Mouse (Mus musculus) thymus, adult 2 months (tissue): Measurements from ENCODE around the gene Prrg4. TPM values are rescaled to one million over a fixed set of nuclear protein-coding genes. Genes with fewer than 3 reads are reported as not detected.

ENCODE experiments used
- DNase-seq: peaks from one replicate; pipeline ENCODE4 v3.0.0; 2021
- H3K27ac ChIP-seq: fragments of 200-500 bp; 2 replicates; pipeline ENCODE4 v1.5.1; 2012; ENCODE audit warnings: low read length, control low read depth; ENCODE audit not compliant: control insufficient read depth, insufficient read depth
- H3K27me3 ChIP-seq: fragments of 200-500 bp; 2 replicates; pipeline ENCODE4 v1.6.1; 2012; ENCODE audit warnings: mild to moderate bottlenecking, low read length, moderate library complexity, mixed read lengths; ENCODE audit not compliant: control insufficient read depth, insufficient read depth
- H3K36me3 ChIP-seq: fragments of 200-500 bp; 2 replicates; pipeline ENCODE4 v1.6.1; 2012; ENCODE audit warnings: mild to moderate bottlenecking, low read length, moderate library complexity; ENCODE audit not compliant: control insufficient read depth, insufficient read depth
- H3K4me1 ChIP-seq: fragments of 200-500 bp; replicated peaks from 2 replicates; pipeline ENCODE4 v1.6.1; 2012; ENCODE audit warnings: low read length; ENCODE audit not compliant: control insufficient read depth, insufficient read depth
- H3K4me3 ChIP-seq: fragments of 200-500 bp; 2 replicates; pipeline ENCODE4 v1.5.1; 2012; ENCODE audit warnings: mild to moderate bottlenecking, low read length, control low read depth, moderate library complexity; ENCODE audit not compliant: control insufficient read depth, insufficient read depth
- CTCF ChIP-seq: fragments of 200-500 bp; IDR thresholded peaks from 2 replicates; pipeline ENCODE4 v1.5.1; 2012; ENCODE audit warnings: mild to moderate bottlenecking, control low read depth, low read length, moderate library complexity, borderline replicate concordance; ENCODE audit not compliant: control insufficient read depth, poor library complexity, insufficient read depth; ENCODE audit errors: extremely low read depth
- POLR2A ChIP-seq: fragments of 200-500 bp; IDR thresholded peaks from 2 replicates; pipeline ENCODE4 v1.6.1; 2012; ENCODE audit warnings: mild to moderate bottlenecking, low read length, control low read depth, moderate library complexity; ENCODE audit not compliant: control insufficient read depth, poor library complexity, insufficient read depth; ENCODE audit errors: extremely low read depth
- WGBS: fragments of 180-500 bp; shearing (Covaris S2); methylation state at CpG from one replicate; pipeline ENCODE4 v1.1.7; 2018; 5-methylcytosine and 5-hydroxymethylcytosine counted together
- polyA plus RNA-seq: library from polyadenylated mRNA; depleted of rRNA; stranded (reverse); fragments of >200 nt; gene quantifications from 2 replicates; pipeline ENCODE4 v1.2.3, GENCODE M21; 2012

Gene Prrg4
- polyA plus RNA-seq, 1 experiment, result 2.4 TPM

- peaks cover 12% of the 10 kb centered on the region for H3K4me1 ChIP-seq
- TF ChIP-seq POLR2A (no peak), CTCF (no peak)
- H3K27me3 ChIP-seq, result no peaks in the 10 kb centered on the region
- 34% methylated on average over 2 of the region's 2 CpGs for WGBS
- no peak overlapping the region for H3K4me3 ChIP-seq
- H3K27ac ChIP-seq, result no peak overlapping the region
- DNase-seq, result peak; percentile 49
- no peaks in the 10 kb centered on the region for H3K36me3 ChIP-seq
These were observed 2.0 kb downstream of the Prrg4 start for GRCm38 (mm10) chr2:104847645-104848044.

GRCm38 (mm10) chr2:104846638-104847414 lies 2.9 kb downstream of the Prrg4 start:
- 47% methylated on average over 4 of the region's 4 CpGs for WGBS
- Histone ChIP-seq H3K36me3 (no peaks in the 10 kb centered on the region), H3K27ac (no peak overlapping the region), H3K4me1 (peaks cover 12% of the 10 kb centered on the region), H3K27me3 (no peaks in the 10 kb centered on the region), H3K4me3 (no peak overlapping the region)
- DNase-seq, result no peak
- no peak for TF ChIP-seq CTCF
- no peak for TF ChIP-seq POLR2A

- Histone ChIP-seq H3K36me3 (no peaks in the 10 kb centered on the region), H3K4me3 (no peak overlapping the region), H3K27me3 (no peaks in the 10 kb centered on the region), H3K27ac (no peak overlapping the region), H3K4me1 (peaks cover 3% of the 10 kb centered on the region; the same call in 1 of the 2 replicates)
- TF ChIP-seq POLR2A (no peak), CTCF (no peak)
- DNase-seq, result no peak
These were observed 7.1 kb downstream of the Prrg4 start for GRCm38 (mm10) chr2:104842559-104842958.

GRCm38 (mm10) chr2:104841736-104842135 lies 7.9 kb downstream of the Prrg4 start:
- 92% methylated on average over 7 of the region's 7 CpGs for WGBS
- no peak for DNase-seq
- Histone ChIP-seq H3K36me3 (no peaks in the 10 kb centered on the region), H3K4me1 (no peaks in the 10 kb centered on the region), H3K4me3 (no peak overlapping the region), H3K27ac (no peak overlapping the region), H3K27me3 (no peaks in the 10 kb centered on the region)
- TF ChIP-seq POLR2A, result no peak
- TF ChIP-seq CTCF, result no peak

- Histone ChIP-seq H3K36me3 (no peaks in the 10 kb centered on the region), H3K27ac (no peak overlapping the region), H3K4me3 (no peak overlapping the region), H3K4me1 (no peaks in the 10 kb centered on the region), H3K27me3 (no peaks in the 10 kb centered on the region)
- no peak for TF ChIP-seq POLR2A
- TF ChIP-seq CTCF, result no peak
- DNase-seq, result no peak
These were observed 8.7 kb downstream of the Prrg4 start for GRCm38 (mm10) chr2:104840974-104841373.

DNA sequence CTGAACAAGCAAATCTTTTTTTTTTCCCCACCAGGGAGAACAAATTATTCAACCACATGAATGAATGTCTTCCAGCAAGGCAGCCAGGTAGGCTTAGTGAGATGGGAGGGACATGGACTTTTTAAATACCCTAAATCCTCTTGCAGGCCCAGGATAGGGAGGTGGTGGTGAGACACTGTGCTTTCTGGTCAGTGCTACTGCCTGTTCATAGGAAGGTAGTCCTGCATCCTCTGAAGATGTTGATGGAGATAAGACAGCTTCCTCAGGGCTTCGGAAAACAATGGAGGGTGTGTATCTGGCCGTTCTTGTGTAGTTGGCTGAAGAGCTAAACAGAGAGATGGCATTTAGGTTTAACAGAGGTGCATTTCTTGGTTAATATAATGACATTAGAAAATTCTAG lies 17.2 kb downstream of the Prrg4 start:
- TF ChIP-seq POLR2A, result no peak
- TF ChIP-seq CTCF, result no peak
- no peak overlapping the region for H3K4me3 ChIP-seq
- no peaks in the 10 kb centered on the region for H3K27me3 ChIP-seq
- no peaks in the 10 kb centered on the region for H3K4me1 ChIP-seq
- H3K27ac ChIP-seq, result no peak overlapping the region
- DNase-seq, result no peak
- no peaks in the 10 kb centered on the region for H3K36me3 ChIP-seq
- 95% methylated on average over 2 of the region's 2 CpGs for WGBS
